Mouse (Mus musculus): ENCODE data around the gene Surf6. TPM values are rescaled to one million over a fixed set of nuclear protein-coding genes. Genes with fewer than 3 reads are reported as not detected.
A peak's percentile ranks its signal among the peaks of the same experiment; 100 is the strongest.

The Surf6 gene
- polyA plus RNA-seq, 1 experiment from 2014 or later: 34.4 TPM

DNA sequence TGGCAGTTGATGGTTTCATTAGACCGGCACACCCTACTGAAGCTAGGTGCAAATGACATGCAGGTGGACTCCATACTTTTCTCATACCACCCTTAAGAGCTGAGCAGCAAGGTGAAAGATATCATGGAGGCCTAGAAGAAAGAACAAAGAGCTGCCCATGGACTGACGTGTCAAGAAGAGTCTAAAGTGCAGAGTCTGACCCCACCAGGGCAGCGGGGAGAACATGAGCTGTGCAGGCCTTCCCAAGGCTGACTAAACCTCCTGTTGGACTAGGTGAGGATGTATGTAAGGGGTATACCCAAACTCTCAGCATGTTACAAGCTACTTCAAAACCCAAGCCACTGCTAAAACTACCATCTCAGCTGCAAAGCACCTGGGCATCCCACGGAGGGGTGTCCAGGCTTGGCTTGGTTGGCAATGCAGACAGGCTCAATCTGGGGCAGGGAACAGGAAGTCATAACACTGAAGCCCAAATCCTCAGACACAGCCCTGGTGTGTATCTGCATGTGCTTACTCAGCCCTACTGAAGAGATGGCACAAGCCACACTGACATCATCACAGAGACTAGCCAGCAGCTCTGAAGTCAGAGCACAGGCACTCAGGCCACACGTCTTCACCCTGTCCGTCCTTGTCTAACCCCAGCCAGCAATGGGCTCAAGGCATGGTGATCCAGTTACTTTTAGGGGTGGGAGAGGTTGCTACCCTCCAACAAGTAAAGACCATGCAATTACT lies 25.2 kb upstream of the Surf6 start:
- no peak for DNase-seq (ENCODE audit: extremely low spot score, low spot score)
- H3K4me1 ChIP-seq: peaks cover 27% of the 10 kb centered on the region
- 86% methylated on average over 6 of the region's 6 CpGs for WGBS
- H3K27me3 ChIP-seq (ENCODE audit: poor library complexity, severe bottlenecking): no peaks in the 10 kb centered on the region
- no peak overlapping the region for H3K27ac ChIP-seq
- H3K9me3 ChIP-seq: no peaks in the 10 kb centered on the region
- H3K36me3 ChIP-seq (replicated peaks): peaks cover 90% of the 10 kb centered on the region
- H3K4me3 ChIP-seq: no peak overlapping the region

DNA sequence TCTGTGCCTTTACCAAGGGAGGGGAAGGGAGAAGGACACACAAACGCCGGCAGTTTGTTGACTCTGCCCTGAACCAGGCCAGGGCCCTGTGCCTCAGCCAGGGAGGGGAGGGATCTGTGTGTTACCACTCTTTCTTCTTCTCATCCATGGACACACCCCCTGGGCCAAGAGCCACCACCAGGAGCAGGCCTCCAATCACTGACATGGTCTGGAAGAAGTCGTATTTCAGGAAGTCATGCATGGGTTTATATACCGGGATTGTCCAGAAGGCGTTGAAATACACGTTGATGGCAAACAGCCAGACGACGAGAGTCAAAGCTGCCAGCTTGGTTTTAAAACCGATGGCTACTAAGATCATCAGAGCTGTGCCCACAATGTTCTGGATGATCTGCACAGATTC lies 19.1 kb upstream of the Surf6 start:
- Histone ChIP-seq H3K27me3 (ENCODE audit: poor library complexity, severe bottlenecking) (no peaks in the 10 kb centered on the region), H3K36me3 (replicated peaks) (peaks cover 98% of the 10 kb centered on the region), H3K4me3 (no peak overlapping the region), H3K9me3 (no peaks in the 10 kb centered on the region), H3K4me1 (peaks cover 15% of the 10 kb centered on the region), H3K27ac (no peak overlapping the region)
- 90% methylated on average over 9 of the region's 9 CpGs for WGBS
- DNase-seq (ENCODE audit: extremely low spot score, low spot score): no peak

DNA sequence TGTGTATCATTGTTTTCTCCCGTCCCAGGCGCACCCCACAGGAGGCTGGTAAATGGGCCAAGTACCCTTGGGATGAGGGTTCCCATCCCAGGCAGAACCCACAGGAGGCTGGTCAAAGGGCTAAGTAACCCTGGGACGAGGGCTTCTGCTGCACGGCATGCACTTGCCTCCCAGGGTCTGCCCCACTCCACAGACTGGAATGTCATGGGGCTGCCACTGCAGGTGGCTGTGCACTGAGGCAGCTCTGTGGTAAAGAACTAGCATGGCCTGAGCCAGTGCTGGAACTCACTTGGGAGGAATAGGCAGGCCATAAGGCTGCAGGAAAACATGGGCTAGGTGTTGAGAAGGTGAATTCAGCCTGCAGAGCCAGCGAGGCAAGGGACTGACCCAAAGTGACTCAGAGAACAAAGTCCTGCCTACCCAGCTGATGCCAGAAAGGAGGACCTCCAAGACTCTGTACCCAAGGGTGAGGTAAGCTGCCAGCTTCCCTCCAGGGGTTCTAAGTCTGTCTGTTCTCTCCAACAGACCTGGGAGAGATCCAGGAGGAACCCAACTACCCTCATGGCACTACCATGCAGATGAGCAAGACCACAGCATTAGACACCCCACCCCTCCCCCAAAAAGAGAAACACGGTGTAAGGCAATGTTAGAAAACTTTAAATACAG lies 17.6 kb upstream of the Surf6 start:
- Histone ChIP-seq H3K27me3 (ENCODE audit: poor library complexity, severe bottlenecking) (no peaks in the 10 kb centered on the region), H3K27ac (no peak overlapping the region), H3K4me1 (peaks cover 29% of the 10 kb centered on the region), H3K9me3 (no peaks in the 10 kb centered on the region), H3K36me3 (replicated peaks) (peaks cover 83% of the 10 kb centered on the region), H3K4me3 (no peak overlapping the region)
- DNase-seq (ENCODE audit: extremely low spot score, low spot score): no peak
- WGBS: 88% methylated on average over 6 of the region's 6 CpGs

- H3K4me1 ChIP-seq: peaks cover 36% of the 10 kb centered on the region
- no peak overlapping the region for H3K27ac ChIP-seq
- WGBS: 93% methylated on average over 3 of the region's 3 CpGs
- DNase-seq (ENCODE audit: extremely low spot score, low spot score): no peak
- no peaks in the 10 kb centered on the region for H3K9me3 ChIP-seq
- H3K36me3 ChIP-seq (replicated peaks): peaks cover 78% of the 10 kb centered on the region
- no peaks in the 10 kb centered on the region for H3K27me3 ChIP-seq (ENCODE audit: poor library complexity, severe bottlenecking)
- no peak overlapping the region for H3K4me3 ChIP-seq
Observed at GRCm38 (mm10) chr2:26919684-26920083, 17.0 kb upstream of the Surf6 start.

- H3K36me3 ChIP-seq (replicated peaks): peaks cover 78% of the 10 kb centered on the region
- peaks cover 58% of the 10 kb centered on the region for H3K4me1 ChIP-seq
- H3K9me3 ChIP-seq: no peaks in the 10 kb centered on the region
- peak overlapping the region; percentile 86 for H3K27ac ChIP-seq
- H3K4me3 ChIP-seq: peak overlapping the region; percentile 73
- 4% methylated on average over 13 of the region's 13 CpGs for WGBS
- DNase-seq (ENCODE audit: extremely low spot score, low spot score): no peak
- no peaks in the 10 kb centered on the region for H3K27me3 ChIP-seq (ENCODE audit: poor library complexity, severe bottlenecking)
Observed at GRCm38 (mm10) chr2:26916738-26917137, 14.1 kb upstream of the Surf6 start.

DNA sequence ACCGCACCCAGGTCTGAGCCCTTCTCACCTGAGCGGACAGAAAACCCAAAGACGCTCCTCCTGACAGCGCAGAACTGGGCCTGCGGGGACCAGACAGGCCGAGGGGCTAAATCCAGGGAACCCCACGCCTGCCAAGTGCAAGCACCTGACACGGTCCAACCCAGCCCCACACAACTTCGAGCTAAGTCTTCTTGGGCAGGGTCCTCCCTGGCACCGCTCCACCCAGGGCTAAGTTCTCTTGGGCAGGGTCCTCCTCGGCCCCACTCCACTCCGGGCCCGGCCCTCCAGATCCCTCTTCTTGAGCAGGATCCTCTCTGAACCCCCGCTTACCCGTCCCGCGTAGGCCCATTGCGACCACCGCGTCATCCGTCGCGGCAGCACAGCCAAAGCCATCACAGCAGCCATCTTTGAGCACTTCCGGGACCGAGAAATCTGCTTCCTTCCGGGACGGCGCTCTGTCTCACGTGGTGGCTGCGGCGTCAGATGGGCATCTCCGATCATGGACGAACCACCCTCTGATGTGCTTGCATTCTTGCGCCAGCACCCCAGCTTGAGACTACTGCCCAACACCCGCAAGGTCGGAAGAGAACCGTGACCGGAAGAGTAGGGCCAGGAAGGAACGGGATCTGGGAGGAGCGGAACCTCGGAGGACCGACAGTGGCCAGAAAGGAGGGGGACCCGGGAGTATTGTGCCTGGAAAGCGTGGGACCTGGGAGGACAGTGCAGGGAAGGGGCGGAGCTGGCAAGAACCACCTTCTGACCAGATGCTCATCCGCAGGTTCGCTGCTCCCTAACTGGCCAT lies 13.4 kb upstream of the Surf6 start, which contains the start of the genes Surf2 and Surf1:
Gene Surf2, plus strand, starts transcription at position 441 of the 802 bp plus-strand sequence.
Gene Surf1, minus strand, starts transcription at position 604 of the 802 bp plus-strand sequence.
- Histone ChIP-seq H3K27me3 (ENCODE audit: poor library complexity, severe bottlenecking) (no peaks in the 10 kb centered on the region), H3K9me3 (no peaks in the 10 kb centered on the region), H3K36me3 (replicated peaks) (peaks cover 78% of the 10 kb centered on the region), H3K4me1 (peaks cover 61% of the 10 kb centered on the region), H3K27ac (peak within 1 kb of the TSS; percentile 86), H3K4me3 (peak within 1 kb of the TSS; percentile 73)
- WGBS: 2% methylated on average over 47 of the region's 47 CpGs
- peak; percentile 84 for DNase-seq (ENCODE audit: extremely low spot score, low spot score)

DNA sequence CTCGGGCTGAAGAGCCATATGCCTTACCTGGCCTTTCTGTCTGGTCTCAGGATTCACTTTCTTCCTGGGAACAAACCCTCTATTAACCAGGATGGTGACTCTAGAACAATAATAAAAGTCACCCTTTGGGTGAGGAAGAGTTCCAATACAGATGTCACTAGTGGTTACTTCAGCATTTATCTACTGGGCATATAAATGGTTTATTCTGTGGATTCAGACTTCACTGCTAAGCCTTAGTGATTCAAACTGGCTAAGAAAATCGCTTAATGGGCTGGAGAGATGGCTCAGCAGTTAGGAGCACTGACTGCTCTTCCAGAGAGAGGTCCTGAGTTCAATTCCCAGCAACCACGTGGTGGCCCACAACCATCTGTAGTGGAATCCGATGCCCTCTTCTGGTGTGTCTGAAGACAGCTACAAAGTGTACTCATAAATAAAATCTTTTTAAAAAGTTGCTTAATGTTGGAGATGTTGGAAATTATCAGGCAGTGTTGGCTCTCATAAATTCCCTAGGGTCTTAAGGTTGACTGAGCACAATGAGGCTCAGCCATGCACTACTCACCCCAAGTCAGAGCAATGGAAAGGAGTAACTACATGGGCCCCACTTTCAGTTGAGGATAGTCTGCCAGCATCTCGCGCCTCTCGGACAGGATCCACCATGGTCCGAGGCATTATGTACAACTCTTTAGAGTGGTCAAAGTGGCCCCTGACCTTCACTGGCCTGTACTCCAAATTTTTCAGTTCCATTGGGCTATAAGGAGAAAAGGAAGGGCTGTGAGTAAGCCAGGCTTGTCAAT lies 11.7 kb upstream of the Surf6 start:
- Histone ChIP-seq H3K27ac (no peak overlapping the region), H3K9me3 (no peaks in the 10 kb centered on the region), H3K27me3 (ENCODE audit: poor library complexity, severe bottlenecking) (no peaks in the 10 kb centered on the region), H3K4me1 (peaks cover 68% of the 10 kb centered on the region), H3K36me3 (replicated peaks) (peaks cover 62% of the 10 kb centered on the region), H3K4me3 (peak overlapping the region; percentile 73)
- 69% methylated on average over 8 of the region's 8 CpGs for WGBS
- no peak for DNase-seq (ENCODE audit: extremely low spot score, low spot score)

DNA sequence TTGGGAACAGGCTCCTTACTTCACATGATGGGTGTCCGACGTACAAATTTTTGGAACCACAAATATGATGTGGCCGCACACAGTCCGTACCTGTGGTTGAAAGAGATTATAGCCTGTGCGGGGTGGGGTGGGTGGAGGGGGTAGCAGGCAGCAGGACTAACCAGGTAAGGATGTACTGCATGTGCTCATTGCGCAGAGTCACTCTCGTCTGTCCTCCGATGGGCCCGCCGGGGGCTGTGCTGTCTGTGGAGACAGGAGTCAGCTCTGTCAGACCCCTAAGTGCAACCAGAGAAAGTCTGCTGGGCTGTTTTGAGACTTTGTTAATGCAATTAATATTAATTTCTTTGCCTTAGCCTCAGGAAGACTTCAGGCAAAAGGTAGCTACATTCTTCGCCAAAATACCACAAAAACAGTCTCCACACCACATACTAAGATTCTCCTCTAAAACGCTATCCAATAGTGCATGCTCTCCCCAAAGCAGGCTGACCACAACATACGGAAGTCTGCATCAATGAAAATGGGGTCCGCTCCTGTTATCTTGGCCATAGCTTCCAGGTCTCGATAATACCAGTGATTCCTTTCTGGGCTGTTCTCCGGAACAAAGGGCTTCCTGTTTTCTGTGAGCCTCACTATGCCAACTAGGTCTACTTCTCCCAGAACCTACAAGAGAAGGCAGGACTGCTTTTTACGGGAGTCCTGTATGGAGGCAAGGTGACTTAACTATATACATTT lies 10.9 kb upstream of the Surf6 start:
- 84% methylated on average over 17 of the region's 17 CpGs for WGBS
- H3K27me3 ChIP-seq (ENCODE audit: poor library complexity, severe bottlenecking): no peaks in the 10 kb centered on the region
- H3K4me3 ChIP-seq: peak overlapping the region; percentile 73; the same call in 1 of the 2 replicates
- H3K4me1 ChIP-seq: peaks cover 76% of the 10 kb centered on the region
- peaks cover 59% of the 10 kb centered on the region for H3K36me3 ChIP-seq (replicated peaks)
- DNase-seq (ENCODE audit: extremely low spot score, low spot score): no peak
- H3K9me3 ChIP-seq: no peaks in the 10 kb centered on the region
- H3K27ac ChIP-seq: no peak overlapping the region

DNA sequence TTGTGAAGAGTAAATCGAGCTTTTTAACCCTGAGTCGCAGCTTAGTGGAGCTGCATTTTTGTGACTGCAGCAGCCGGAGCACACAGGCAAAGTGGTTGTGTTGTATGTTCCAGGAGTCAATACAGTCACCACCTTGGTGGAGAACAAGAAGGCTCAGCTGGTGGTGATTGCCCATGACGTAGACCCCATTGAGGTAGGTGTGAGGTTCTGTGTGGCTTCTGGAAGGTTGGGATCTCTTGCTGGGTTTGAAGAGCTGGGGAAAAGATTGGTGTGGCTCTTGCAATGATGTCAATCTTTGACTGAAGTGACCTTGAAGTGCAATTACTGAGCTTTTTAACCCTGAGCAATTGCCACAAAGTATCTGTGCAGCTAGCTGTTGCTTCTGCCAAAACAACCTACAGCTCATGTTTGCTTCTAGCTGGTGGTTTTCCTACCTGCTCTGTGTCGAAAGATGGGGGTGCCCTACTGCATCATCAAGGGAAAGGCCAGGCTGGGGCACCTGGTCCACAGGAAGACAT lies 9.6 kb upstream of the Surf6 start:
- no peaks in the 10 kb centered on the region for H3K9me3 ChIP-seq
- 75% methylated on average over 5 of the region's 5 CpGs for WGBS
- DNase-seq (ENCODE audit: extremely low spot score, low spot score): no peak
- peaks cover 75% of the 10 kb centered on the region for H3K4me1 ChIP-seq
- peak overlapping the region; percentile 91 for H3K4me3 ChIP-seq
- H3K27me3 ChIP-seq (ENCODE audit: poor library complexity, severe bottlenecking): no peaks in the 10 kb centered on the region
- peak overlapping the region; percentile 92; the same call in 1 of the 2 replicates for H3K27ac ChIP-seq
- peaks cover 59% of the 10 kb centered on the region for H3K36me3 ChIP-seq (replicated peaks)

DNA sequence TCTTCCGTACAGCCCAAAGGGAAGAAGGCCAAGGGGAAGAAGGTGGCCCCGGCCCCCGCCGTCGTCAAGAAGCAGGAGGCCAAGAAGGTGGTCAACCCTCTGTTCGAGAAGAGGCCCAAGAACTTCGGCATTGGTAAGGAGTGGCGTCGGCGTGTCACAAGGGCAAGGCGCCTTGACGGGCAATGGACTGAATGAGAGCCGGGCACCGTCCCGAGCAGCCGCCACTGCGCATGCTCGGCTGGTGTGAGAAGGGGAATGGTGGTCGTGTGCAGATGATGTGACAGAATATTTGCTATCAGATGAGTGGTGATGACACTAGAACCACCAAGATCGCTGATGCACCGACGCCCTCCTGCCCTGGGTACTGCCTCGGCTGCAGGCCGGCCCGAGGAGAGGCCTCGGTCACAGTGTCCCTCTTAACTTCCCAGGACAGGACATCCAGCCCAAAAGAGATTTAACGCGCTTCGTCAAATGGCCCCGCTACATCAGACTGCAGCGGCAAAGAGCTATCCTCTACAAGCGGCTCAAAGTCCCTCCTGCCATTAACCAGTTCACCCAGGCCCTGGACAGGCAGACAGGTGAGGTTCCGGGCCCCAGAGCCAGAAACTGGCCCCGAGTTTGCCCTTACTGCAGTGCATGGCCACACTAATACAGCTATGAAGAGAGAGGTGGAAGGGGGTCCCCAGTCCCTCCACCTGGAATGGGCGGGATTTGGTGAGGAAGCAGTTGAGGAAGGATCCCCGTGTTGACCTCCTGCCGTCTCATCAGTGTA lies 8.5 kb upstream of the Surf6 start:
- Histone ChIP-seq H3K9me3 (no peaks in the 10 kb centered on the region), H3K4me1 (peaks cover 63% of the 10 kb centered on the region), H3K4me3 (peak overlapping the region; percentile 91), H3K27ac (peak overlapping the region; percentile 92), H3K36me3 (replicated peaks) (peaks cover 68% of the 10 kb centered on the region), H3K27me3 (ENCODE audit: poor library complexity, severe bottlenecking) (no peaks in the 10 kb centered on the region)
- under 1% methylated on average over 37 of the region's 37 CpGs for WGBS
- peak; percentile 64 for DNase-seq (ENCODE audit: extremely low spot score, low spot score)
